Mouse (Mus musculus): ENCODE measurements around the gene Ap1g2. TPM values are rescaled to one million over a fixed set of nuclear protein-coding genes. Genes with fewer than 3 reads are reported as not detected.

Ap1g2 gene
- polyA plus RNA-seq, 1 experiment from 2014 or later, result 6.9 TPM

DNA sequence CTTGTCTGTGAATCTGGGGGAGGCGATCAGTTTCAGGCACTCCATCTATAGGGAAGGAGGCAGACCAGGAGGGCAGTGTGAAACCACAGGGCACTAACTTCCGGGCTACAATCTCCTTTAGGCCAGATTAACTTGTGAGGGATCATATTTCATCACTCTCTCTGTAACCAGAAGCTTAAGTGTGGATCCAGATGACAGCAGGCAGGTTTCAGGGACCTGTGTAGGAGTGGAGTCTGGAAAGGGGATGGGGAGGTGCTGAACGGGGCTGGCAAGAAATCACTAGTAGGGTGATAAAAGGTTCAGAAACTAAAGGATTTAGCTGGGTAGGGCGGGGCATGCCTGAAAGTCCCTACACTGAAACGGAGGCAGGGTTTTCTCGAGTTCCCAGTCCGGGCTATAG lies 1.0 kb downstream of the Ap1g2 start:
- H3K4me2 ChIP-seq (ENCODE audit: low read length), result peak overlapping the region; percentile 99
- H3K9ac ChIP-seq (ENCODE audit: low read depth, low read length), result peak overlapping the region; percentile 76
- 0 out of 2 replicates have a peak, but pooled peaks cover 2% of the 10 kb centered on the region for H3K36me3 ChIP-seq (ENCODE audit: control insufficient read depth, insufficient read depth, low read length)
- H3K9me3 ChIP-seq (ENCODE audit: control insufficient read depth, low read length), result no peaks in the 10 kb centered on the region
- H3K4me3 ChIP-seq (ENCODE audit: low read length), result peak overlapping the region; percentile 48
- 4% methylated on average over 7 of the region's 7 CpGs for WGBS
- H3K4me1 ChIP-seq (ENCODE audit: control insufficient read depth, insufficient read depth, low read depth, low read length), result peaks cover 40% of the 10 kb centered on the region
- peak overlapping the region; percentile 40 for H3K27ac ChIP-seq (ENCODE audit: low read depth, low read length)
- ATAC-seq, result no peak
- no peaks in the 10 kb centered on the region for H3K27me3 ChIP-seq (replicated peaks; ENCODE audit: control insufficient read depth, insufficient read depth, low read length)

DNA sequence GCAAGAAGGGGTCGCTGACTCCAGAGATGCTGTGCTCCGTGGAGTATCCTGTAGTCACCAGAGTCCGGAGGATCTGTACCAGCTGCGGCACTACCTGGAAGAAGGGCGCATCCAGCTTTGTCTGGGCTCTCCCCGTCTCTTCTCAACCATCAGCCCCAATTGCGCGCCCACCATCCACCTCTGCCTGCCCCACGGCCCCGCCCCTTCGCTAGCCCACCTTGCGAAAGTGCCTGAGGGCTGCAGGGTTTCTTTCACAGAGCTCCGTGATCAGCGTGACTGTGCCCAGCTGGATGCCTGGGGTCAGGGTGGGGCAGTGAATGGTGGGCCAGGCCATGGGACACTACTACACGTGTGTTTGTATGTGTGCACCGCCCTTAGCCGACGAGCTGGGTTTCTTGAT lies 2.0 kb downstream of the Ap1g2 start:
- Histone ChIP-seq H3K4me3 (ENCODE audit: low read length) (no peak overlapping the region), H3K27ac (ENCODE audit: low read depth, low read length) (no peak overlapping the region), H3K27me3 (replicated peaks; ENCODE audit: control insufficient read depth, insufficient read depth, low read length) (no peaks in the 10 kb centered on the region), H3K4me1 (ENCODE audit: control insufficient read depth, insufficient read depth, low read depth, low read length) (peaks cover 30% of the 10 kb centered on the region), H3K36me3 (ENCODE audit: control insufficient read depth, insufficient read depth, low read length) (no peaks in the 10 kb centered on the region), H3K9ac (ENCODE audit: low read depth, low read length) (no peak overlapping the region), H3K4me2 (ENCODE audit: low read length) (no peak overlapping the region), H3K9me3 (ENCODE audit: control insufficient read depth, low read length) (no peaks in the 10 kb centered on the region)
- WGBS, result 84% methylated on average over 18 of the region's 18 CpGs
- no peak for ATAC-seq

DNA sequence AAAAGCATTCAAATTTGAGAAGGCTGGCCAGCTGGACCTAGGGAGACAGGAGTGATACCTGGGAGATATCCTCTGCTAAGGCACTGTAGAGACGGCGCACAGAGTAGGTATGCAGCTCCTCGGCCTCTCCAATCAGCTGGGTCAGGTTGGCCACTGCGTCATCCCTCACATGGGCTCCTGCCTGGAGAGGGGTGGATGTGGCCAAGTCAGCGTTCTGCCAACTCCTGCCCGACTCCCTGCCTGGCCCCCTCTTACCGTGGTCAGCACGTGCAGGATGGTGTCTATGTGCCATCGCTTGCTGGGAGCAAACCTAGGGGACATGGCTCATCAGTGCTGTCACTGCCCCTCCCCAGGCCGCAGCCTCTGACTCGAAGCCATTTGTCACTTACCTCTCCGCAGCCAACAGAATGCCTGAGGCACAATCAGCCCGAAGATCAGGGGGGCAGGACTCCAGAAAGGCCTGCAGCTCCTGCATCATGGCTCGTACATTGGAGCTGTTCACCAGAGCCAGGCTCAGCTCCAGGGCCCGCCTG lies 4.1 kb downstream of the Ap1g2 start:
- no peaks in the 10 kb centered on the region for H3K9me3 ChIP-seq (ENCODE audit: control insufficient read depth, low read length)
- H3K27ac ChIP-seq (ENCODE audit: low read depth, low read length), result no peak overlapping the region
- H3K27me3 ChIP-seq (replicated peaks; ENCODE audit: control insufficient read depth, insufficient read depth, low read length), result no peaks in the 10 kb centered on the region
- no peak overlapping the region for H3K4me2 ChIP-seq (ENCODE audit: low read length)
- 81% methylated on average over 15 of the region's 15 CpGs for WGBS
- no peak overlapping the region for H3K9ac ChIP-seq (ENCODE audit: low read depth, low read length)
- peaks cover 19% of the 10 kb centered on the region for H3K4me1 ChIP-seq (ENCODE audit: control insufficient read depth, insufficient read depth, low read depth, low read length)
- no peaks in the 10 kb centered on the region for H3K36me3 ChIP-seq (ENCODE audit: control insufficient read depth, insufficient read depth, low read length)
- no peak overlapping the region for H3K4me3 ChIP-seq (ENCODE audit: low read length)
- ATAC-seq, result no peak

GRCm38 (mm10) chr14:55101592-55101991 lies 4.8 kb downstream of the Ap1g2 start:
- no peak for ATAC-seq
- H3K4me1 ChIP-seq (ENCODE audit: control insufficient read depth, insufficient read depth, low read depth, low read length), result peaks cover 25% of the 10 kb centered on the region
- H3K27me3 ChIP-seq (replicated peaks; ENCODE audit: control insufficient read depth, insufficient read depth, low read length), result no peaks in the 10 kb centered on the region
- H3K4me2 ChIP-seq (ENCODE audit: low read length), result no peak overlapping the region
- no peaks in the 10 kb centered on the region for H3K36me3 ChIP-seq (ENCODE audit: control insufficient read depth, insufficient read depth, low read length)
- 49% methylated on average over 4 of the region's 4 CpGs for WGBS
- H3K27ac ChIP-seq (ENCODE audit: low read depth, low read length), result no peak overlapping the region
- no peak overlapping the region for H3K9ac ChIP-seq (ENCODE audit: low read depth, low read length)
- no peaks in the 10 kb centered on the region for H3K9me3 ChIP-seq (ENCODE audit: control insufficient read depth, low read length)
- no peak overlapping the region for H3K4me3 ChIP-seq (ENCODE audit: low read length)

DNA sequence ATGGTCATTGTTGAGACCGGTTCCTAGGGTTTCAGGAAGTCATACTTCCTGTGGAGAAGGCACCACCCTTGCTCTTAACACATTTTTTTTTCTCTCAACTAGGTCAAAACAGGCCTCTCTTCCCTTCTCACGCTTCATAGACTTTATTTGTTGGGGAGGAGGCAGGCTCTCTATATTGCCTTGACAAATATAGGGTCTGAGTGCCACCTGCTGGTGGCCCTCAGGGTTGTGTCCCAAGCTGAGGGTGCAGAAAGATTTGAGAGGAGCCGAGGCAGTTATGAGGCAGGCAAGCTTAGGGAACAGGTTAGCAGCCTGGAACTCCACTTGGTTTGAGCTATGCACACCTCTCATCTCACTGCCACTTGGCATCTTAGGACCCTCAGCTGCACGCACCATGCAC lies 8.3 kb downstream of the Ap1g2 start:
- no peak for ATAC-seq
- Histone ChIP-seq H3K36me3 (ENCODE audit: control insufficient read depth, insufficient read depth, low read length) (no peaks in the 10 kb centered on the region), H3K4me3 (ENCODE audit: low read length) (no peak overlapping the region), H3K9ac (ENCODE audit: low read depth, low read length) (peak overlapping the region; percentile 36; the same call in 1 of the 2 replicates), H3K9me3 (ENCODE audit: control insufficient read depth, low read length) (no peaks in the 10 kb centered on the region), H3K27me3 (replicated peaks; ENCODE audit: control insufficient read depth, insufficient read depth, low read length) (no peaks in the 10 kb centered on the region), H3K27ac (ENCODE audit: low read depth, low read length) (no peak overlapping the region; the same call in 1 of the 2 replicates), H3K4me2 (ENCODE audit: low read length) (no peak overlapping the region), H3K4me1 (ENCODE audit: control insufficient read depth, insufficient read depth, low read depth, low read length) (peaks cover 23% of the 10 kb centered on the region)
- 60% methylated on average over 4 of the region's 4 CpGs for WGBS

DNA sequence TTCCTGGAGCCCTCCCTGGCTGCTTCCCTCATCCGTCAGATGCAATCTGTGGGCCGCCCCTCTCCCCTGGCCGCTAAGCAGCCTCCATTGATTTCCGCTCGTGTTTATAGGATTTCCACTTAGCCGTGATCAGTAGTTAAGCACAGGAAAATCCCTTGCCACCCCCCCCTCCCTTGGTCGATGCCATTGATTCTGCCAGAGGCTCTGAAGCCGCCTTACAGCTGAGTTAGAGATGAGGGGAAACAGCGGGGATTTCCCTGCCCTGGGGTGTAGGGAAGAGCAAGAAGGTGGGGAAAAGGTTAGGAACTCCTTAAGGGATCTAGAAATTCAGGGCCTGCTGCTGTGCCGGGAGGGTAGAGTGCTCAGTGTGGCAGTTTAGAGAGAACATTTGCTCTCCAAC lies 8.7 kb downstream of the Ap1g2 start:
- no peak for ATAC-seq
- Histone ChIP-seq H3K9me3 (ENCODE audit: control insufficient read depth, low read length) (no peaks in the 10 kb centered on the region), H3K4me1 (ENCODE audit: control insufficient read depth, insufficient read depth, low read depth, low read length) (peaks cover 23% of the 10 kb centered on the region), H3K4me3 (ENCODE audit: low read length) (no peak overlapping the region), H3K9ac (ENCODE audit: low read depth, low read length) (peak overlapping the region; percentile 36; the same call in 1 of the 2 replicates), H3K36me3 (ENCODE audit: control insufficient read depth, insufficient read depth, low read length) (no peaks in the 10 kb centered on the region), H3K27ac (ENCODE audit: low read depth, low read length) (peak overlapping the region; percentile 2), H3K4me2 (ENCODE audit: low read length) (no peak overlapping the region), H3K27me3 (replicated peaks; ENCODE audit: control insufficient read depth, insufficient read depth, low read length) (no peaks in the 10 kb centered on the region)
- whole genome bisulfite sequencing, result 65% methylated on average over 10 of the region's 10 CpGs

- Histone ChIP-seq H3K4me3 (ENCODE audit: low read length) (no peak overlapping the region), H3K9ac (ENCODE audit: low read depth, low read length) (peak overlapping the region; percentile 50), H3K27me3 (replicated peaks; ENCODE audit: control insufficient read depth, insufficient read depth, low read length) (no peaks in the 10 kb centered on the region), H3K27ac (ENCODE audit: low read depth, low read length) (0 out of 2 replicates have a peak overlapping the region, but pooled peaks have one; percentile 27), H3K36me3 (ENCODE audit: control insufficient read depth, insufficient read depth, low read length) (no peaks in the 10 kb centered on the region), H3K9me3 (ENCODE audit: control insufficient read depth, low read length) (no peaks in the 10 kb centered on the region), H3K4me1 (ENCODE audit: control insufficient read depth, insufficient read depth, low read depth, low read length) (peaks cover 23% of the 10 kb centered on the region), H3K4me2 (ENCODE audit: low read length) (peak overlapping the region; percentile 26; the same call in 1 of the 2 replicates)
- ATAC-seq, result no peak
- 46% methylated on average over 9 of the region's 9 CpGs for WGBS
Measured at GRCm38 (mm10) chr14:55096573-55097087, 9.8 kb downstream of the Ap1g2 start.

DNA sequence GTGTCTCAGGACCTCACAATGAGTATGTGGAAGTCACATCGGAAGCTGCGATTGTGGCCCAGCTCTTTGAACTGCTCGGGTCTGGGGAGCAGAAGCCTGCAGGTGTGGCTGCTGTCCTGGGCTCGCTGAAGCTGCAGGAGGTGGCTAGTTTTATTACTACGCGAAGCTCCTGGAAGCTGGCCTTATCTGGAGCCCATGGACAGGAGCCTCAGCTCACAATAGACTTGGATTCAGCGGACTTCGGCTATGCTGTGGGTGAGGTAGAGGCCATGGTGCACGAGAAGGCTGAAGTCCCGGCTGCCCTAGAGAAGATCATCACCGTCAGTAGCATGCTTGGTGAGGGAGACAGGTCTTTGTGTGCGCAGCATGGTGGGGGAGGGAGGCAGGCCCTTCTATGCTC lies 10.7 kb downstream of the Ap1g2 start:
- WGBS, result 68% methylated on average over 12 of the region's 12 CpGs
- no peaks in the 10 kb centered on the region for H3K27me3 ChIP-seq (replicated peaks; ENCODE audit: control insufficient read depth, insufficient read depth, low read length)
- H3K4me1 ChIP-seq (ENCODE audit: control insufficient read depth, insufficient read depth, low read depth, low read length), result peaks cover 26% of the 10 kb centered on the region
- H3K27ac ChIP-seq (ENCODE audit: low read depth, low read length), result no peak overlapping the region
- peak overlapping the region; percentile 65 for H3K4me2 ChIP-seq (ENCODE audit: low read length)
- H3K36me3 ChIP-seq (ENCODE audit: control insufficient read depth, insufficient read depth, low read length), result no peaks in the 10 kb centered on the region
- H3K4me3 ChIP-seq (ENCODE audit: low read length), result peak overlapping the region; percentile 44; the same call in 1 of the 2 replicates
- ATAC-seq, result no peak
- no peaks in the 10 kb centered on the region for H3K9me3 ChIP-seq (ENCODE audit: control insufficient read depth, low read length)
- peak overlapping the region; percentile 64 for H3K9ac ChIP-seq (ENCODE audit: low read depth, low read length)

- H3K4me1 ChIP-seq (ENCODE audit: control insufficient read depth, insufficient read depth, low read depth, low read length), result peaks cover 31% of the 10 kb centered on the region
- peak overlapping the region; percentile 65 for H3K4me2 ChIP-seq (ENCODE audit: low read length)
- peak overlapping the region; percentile 79 for H3K27ac ChIP-seq (ENCODE audit: low read depth, low read length)
- peak overlapping the region; percentile 64 for H3K9ac ChIP-seq (ENCODE audit: low read depth, low read length)
- 0 out of 2 replicates have a peak, but pooled peaks have one; percentile 0 for ATAC-seq
- no peaks in the 10 kb centered on the region for H3K9me3 ChIP-seq (ENCODE audit: control insufficient read depth, low read length)
- H3K27me3 ChIP-seq (replicated peaks; ENCODE audit: control insufficient read depth, insufficient read depth, low read length), result no peaks in the 10 kb centered on the region
- peak overlapping the region; percentile 44 for H3K4me3 ChIP-seq (ENCODE audit: low read length)
- H3K36me3 ChIP-seq (ENCODE audit: control insufficient read depth, insufficient read depth, low read length), result no peaks in the 10 kb centered on the region
- WGBS, result 62% methylated on average over 9 of the region's 9 CpGs
Measured at GRCm38 (mm10) chr14:55095263-55095662, 11.1 kb downstream of the Ap1g2 start.

Measured in hindbrain, embryonic 16.5 days (tissue).